Mouse (Mus musculus) adrenal gland, postnatal 25 days (tissue): ENCODE data around the gene Prf1. TPM values are rescaled to one million over a fixed set of nuclear protein-coding genes. Genes with fewer than 3 reads are reported as not detected.

Source experiments
- DNase-seq: peaks from one replicate; pipeline ENCODE4 v3.0.0; 2021; ENCODE audit warnings: mixed read lengths
- total RNA-seq: library from RNA; stranded (reverse); gene quantifications from 2 replicates; pipeline ENCODE4 v1.2.3, GENCODE M21; 2021

The Prf1 gene
- total RNA-seq, 1 experiment from 2014 or later, result 0.15 TPM

- DNase-seq, result no peak
Observed at GRCm38 (mm10) chr10:61290016-61290415, 7.6 kb upstream of the Prf1 start.

- DNase-seq, result no peak
Observed at GRCm38 (mm10) chr10:61290479-61290878, 7.2 kb upstream of the Prf1 start.

GRCm38 (mm10) chr10:61294242-61294641 lies 3.4 kb upstream of the Prf1 start:
- DNase-seq, result no peak

- no peak for DNase-seq
Observed at GRCm38 (mm10) chr10:61296713-61297445, 754 bp upstream of the Prf1 start.

GRCm38 (mm10) chr10:61300996-61301395 lies 3.4 kb downstream of the Prf1 start:
- DNase-seq, result no peak

GRCm38 (mm10) chr10:61304046-61304445 lies 6.4 kb downstream of the Prf1 start:
- DNase-seq, result no peak

GRCm38 (mm10) chr10:61305928-61306590 lies 8.4 kb downstream of the Prf1 start:
- no peak for DNase-seq

GRCm38 (mm10) chr10:61308706-61309320 lies 11.2 kb downstream of the Prf1 start:
- no peak for DNase-seq

- DNase-seq, result no peak
Observed at GRCm38 (mm10) chr10:61312159-61312558, 14.5 kb downstream of the Prf1 start.

- DNase-seq, result no peak
Observed at GRCm38 (mm10) chr10:61312754-61313153, 15.1 kb downstream of the Prf1 start.

GRCm38 (mm10) chr10:61313750-61314149 lies 16.1 kb downstream of the Prf1 start:
- DNase-seq, result no peak

GRCm38 (mm10) chr10:61315324-61315880 lies 17.8 kb downstream of the Prf1 start:
- DNase-seq, result no peak

- no peak for DNase-seq
Observed at GRCm38 (mm10) chr10:61318527-61318926, 20.9 kb downstream of the Prf1 start.

GRCm38 (mm10) chr10:61324717-61325116 lies 27.1 kb downstream of the Prf1 start:
- DNase-seq, result no peak

- DNase-seq, result no peak
Observed at GRCm38 (mm10) chr10:61325782-61326328, 28.2 kb downstream of the Prf1 start.

GRCm38 (mm10) chr10:61327545-61327944 lies 29.9 kb downstream of the Prf1 start:
- DNase-seq, result no peak

GRCm38 (mm10) chr10:61328927-61329326 lies 31.3 kb downstream of the Prf1 start:
- no peak for DNase-seq

- DNase-seq, result peak; percentile 22
Observed at GRCm38 (mm10) chr10:61331046-61331445, 33.4 kb downstream of the Prf1 start.

- no peak for DNase-seq
Observed at GRCm38 (mm10) chr10:61334545-61334944, 36.9 kb downstream of the Prf1 start.

GRCm38 (mm10) chr10:61336137-61336536 lies 38.5 kb downstream of the Prf1 start:
- DNase-seq, result peak; percentile 87

- no peak for DNase-seq
Observed at GRCm38 (mm10) chr10:61336592-61336991, 39.0 kb downstream of the Prf1 start.

GRCm38 (mm10) chr10:61337665-61338064 lies 40.0 kb downstream of the Prf1 start:
- DNase-seq, result no peak

- DNase-seq, result no peak
Observed at GRCm38 (mm10) chr10:61339216-61339615, 41.6 kb downstream of the Prf1 start.
